Mouse (Mus musculus): ENCODE data around the gene Htra3. TPM values are rescaled to one million over a fixed set of nuclear protein-coding genes. Genes with fewer than 3 reads are reported as not detected.

Htra3 gene
- polyA plus RNA-seq, 2 experiments = 0.46 to 0.99 TPM

DNA sequence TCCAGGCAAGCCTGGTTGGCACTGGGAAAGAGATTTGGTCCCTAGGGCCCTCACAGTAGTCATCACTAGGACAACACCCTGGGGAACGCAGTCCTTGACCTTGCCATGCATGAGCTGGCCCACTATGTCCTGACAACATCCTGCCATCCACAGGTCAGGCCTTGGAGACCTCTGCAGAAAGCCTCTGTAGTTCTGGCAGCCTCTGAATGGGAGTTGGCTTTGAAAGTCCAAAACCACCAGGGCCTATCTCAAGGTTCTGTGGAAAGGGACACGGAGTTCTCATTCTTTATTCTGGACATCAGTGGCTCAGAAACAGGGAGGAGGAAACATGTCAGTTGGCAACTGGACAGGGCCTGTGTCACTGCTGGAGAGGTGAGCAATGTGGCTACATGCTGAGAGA is 43.6 kb downstream of the Htra3 start:
- H3K4me3 ChIP-seq (ENCODE audit: insufficient read depth in 1 of 2, low read depth in 2 of 2, low read length in 2 of 2) = no peak overlapping the region
- H3K4me2 ChIP-seq (ENCODE audit: low read depth) = no peak overlapping the region
- no peaks in the 10 kb centered on the region for H3K36me3 ChIP-seq (replicated peaks; ENCODE audit: control insufficient read depth, insufficient read depth, low read depth)
- 60% methylated on average over 2 of the region's 2 CpGs for WGBS (ENCODE audit: insufficient replicate concordance)
- ATAC-seq (ENCODE audit: insufficient read depth) (no peak), DNase-seq (ENCODE audit: low read depth in 3 of 3, low spot score in 3 of 3) (no peak)
- no peaks in the 10 kb centered on the region for H3K4me1 ChIP-seq (replicated peaks; ENCODE audit: control insufficient read depth in 2 of 2, insufficient read depth in 2 of 2, low read length in 1 of 2)
- no peaks in the 10 kb centered on the region for H3K9me3 ChIP-seq (ENCODE audit: control insufficient read depth, low read length)
- TF ChIP-seq EP300 (IDR thresholded peaks at IDR 0.05; ENCODE audit: low read depth) = no peak
- TF ChIP-seq CTCF (IDR thresholded peaks at IDR 0.05; ENCODE audit: low read depth) = no peak
- no peak overlapping the region for H3K27ac ChIP-seq
- no peak overlapping the region for H3K9ac ChIP-seq (replicated peaks)
- no peaks in the 10 kb centered on the region for H3K27me3 ChIP-seq (ENCODE audit: control insufficient read depth, insufficient read depth, low read length)

DNA sequence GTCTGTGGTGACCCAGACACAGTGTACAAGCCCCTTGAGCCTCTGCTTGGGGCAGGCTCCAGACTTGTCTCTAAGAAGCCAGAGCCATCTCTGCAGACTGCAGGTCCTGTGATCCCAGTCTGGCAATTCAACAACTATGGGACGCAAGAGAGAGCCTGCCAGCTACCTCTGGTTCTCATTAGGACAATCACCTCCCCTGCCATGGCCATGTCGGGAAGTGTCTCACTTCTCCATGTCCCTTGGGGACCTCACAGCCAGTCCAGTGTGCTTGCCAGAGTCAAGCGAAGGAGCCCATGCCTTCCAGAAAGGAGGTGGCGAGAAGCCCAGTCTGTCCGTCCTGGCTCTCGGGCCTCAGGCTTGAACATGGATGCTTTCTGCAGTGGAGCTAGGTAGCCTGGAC is 46.7 kb downstream of the Htra3 start:
- no peaks in the 10 kb centered on the region for H3K4me1 ChIP-seq (replicated peaks; ENCODE audit: control insufficient read depth in 2 of 2, insufficient read depth in 2 of 2, low read length in 1 of 2)

DNA sequence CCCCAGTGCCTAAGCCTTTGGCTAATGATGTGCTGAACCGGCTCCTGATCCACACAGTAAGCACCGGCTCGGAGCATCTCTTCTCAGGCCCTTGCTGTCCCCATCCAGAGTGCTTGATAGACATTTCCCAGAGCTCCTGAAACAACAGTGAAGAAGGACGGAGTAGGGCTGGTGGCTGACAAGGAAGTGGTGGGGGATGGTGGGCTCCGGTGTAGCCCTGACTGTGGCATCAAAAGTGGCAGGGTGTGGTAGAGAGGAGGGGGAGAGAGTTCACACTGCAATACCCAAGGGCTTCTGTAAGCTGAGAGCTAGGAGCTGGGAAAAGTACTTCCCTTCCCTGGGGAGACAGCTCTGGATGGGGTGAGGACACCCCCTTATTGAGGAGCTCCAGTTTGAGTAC is 47.8 kb downstream of the Htra3 start:
- ATAC-seq (ENCODE audit: insufficient read depth) (no peak), DNase-seq (ENCODE audit: low read depth in 3 of 3, low spot score in 3 of 3) (no peak)
- WGBS (ENCODE audit: insufficient replicate concordance) = 43% methylated on average over 5 of the region's 5 CpGs
- Histone ChIP-seq H3K4me2 (ENCODE audit: low read depth) (no peak overlapping the region), H3K27me3 (ENCODE audit: control insufficient read depth, insufficient read depth, low read length) (no peaks in the 10 kb centered on the region), H3K9me3 (ENCODE audit: control insufficient read depth, low read length) (no peaks in the 10 kb centered on the region), H3K4me1 (replicated peaks; ENCODE audit: control insufficient read depth in 2 of 2, insufficient read depth in 2 of 2, low read length in 1 of 2) (no peaks in the 10 kb centered on the region), H3K4me3 (ENCODE audit: insufficient read depth in 1 of 2, low read depth in 2 of 2, low read length in 2 of 2) (no peak overlapping the region), H3K36me3 (replicated peaks; ENCODE audit: control insufficient read depth, insufficient read depth, low read depth) (no peaks in the 10 kb centered on the region), H3K27ac (no peak overlapping the region), H3K9ac (replicated peaks) (no peak overlapping the region)
- TF ChIP-seq CTCF (IDR thresholded peaks at IDR 0.05; ENCODE audit: low read depth) (no peak), EP300 (IDR thresholded peaks at IDR 0.05; ENCODE audit: low read depth) (no peak)

More for the DNA sequence above, 46.7 kb downstream of the Htra3 start:
- no peak for TF ChIP-seq EP300 (IDR thresholded peaks at IDR 0.05; ENCODE audit: low read depth)
- TF ChIP-seq CTCF (IDR thresholded peaks at IDR 0.05; ENCODE audit: low read depth) = no peak
- Histone ChIP-seq H3K4me2 (ENCODE audit: low read depth) (no peak overlapping the region), H3K27ac (no peak overlapping the region), H3K9ac (replicated peaks) (no peak overlapping the region), H3K4me3 (ENCODE audit: insufficient read depth in 1 of 2, low read depth in 2 of 2, low read length in 2 of 2) (no peak overlapping the region), H3K27me3 (ENCODE audit: control insufficient read depth, insufficient read depth, low read length) (no peaks in the 10 kb centered on the region), H3K9me3 (ENCODE audit: control insufficient read depth, low read length) (no peaks in the 10 kb centered on the region), H3K36me3 (replicated peaks; ENCODE audit: control insufficient read depth, insufficient read depth, low read depth) (no peaks in the 10 kb centered on the region)
- DNase-seq (ENCODE audit: low read depth in 3 of 3, low spot score in 3 of 3) = no peak
- 61% methylated on average over 6 of the region's 6 CpGs for WGBS (ENCODE audit: insufficient replicate concordance)
- no peak for ATAC-seq (ENCODE audit: insufficient read depth)

DNA sequence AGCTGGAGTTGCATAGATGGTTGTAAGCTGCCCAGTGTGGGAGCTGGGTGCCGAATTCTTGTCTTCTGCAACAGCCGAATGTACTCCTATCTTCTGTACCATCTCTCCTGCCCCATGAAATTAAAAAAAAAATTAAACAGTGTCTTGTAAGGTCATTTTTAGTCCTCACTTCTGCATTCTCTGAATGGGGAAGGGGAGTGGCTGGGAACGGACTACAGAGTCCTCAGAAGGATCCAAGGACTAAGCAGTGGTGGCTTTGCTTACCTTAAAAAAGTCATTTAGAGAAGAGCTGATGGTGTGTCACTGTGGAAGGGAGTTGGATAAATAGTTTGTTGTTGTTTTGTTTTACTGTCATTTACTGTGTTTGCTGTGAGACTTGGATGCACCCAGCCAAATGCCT is 48.4 kb downstream of the Htra3 start:
- Histone ChIP-seq H3K4me3 (ENCODE audit: insufficient read depth in 1 of 2, low read depth in 2 of 2, low read length in 2 of 2) (no peak overlapping the region), H3K27ac (no peak overlapping the region)
- WGBS (ENCODE audit: insufficient replicate concordance) = 30% methylated on average over 3 of the region's 3 CpGs

DNA sequence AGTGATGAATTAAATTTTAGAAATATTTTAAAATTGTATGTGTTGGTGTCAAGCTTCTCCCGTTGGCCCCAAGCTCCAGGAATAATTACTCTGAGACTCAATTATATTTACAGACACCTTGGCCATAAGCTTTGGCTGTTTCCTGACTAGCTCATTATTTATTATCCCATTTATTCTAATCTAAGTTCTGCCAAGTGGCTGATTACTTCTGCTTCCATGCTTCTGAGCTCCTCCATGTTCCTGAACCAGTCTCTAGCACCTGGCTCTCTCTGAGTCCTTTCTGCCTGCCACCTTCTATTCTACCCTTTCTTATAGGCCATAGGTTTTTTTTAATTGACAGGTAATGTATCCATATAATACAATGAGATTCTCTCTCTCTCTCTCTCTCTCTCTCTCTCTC is 48.9 kb downstream of the Htra3 start:
- H3K9ac ChIP-seq (replicated peaks) = no peak overlapping the region
- 71% methylated on average over 1 of the region's 1 CpGs for WGBS (ENCODE audit: insufficient replicate concordance)
- H3K4me1 ChIP-seq (replicated peaks; ENCODE audit: control insufficient read depth in 2 of 2, insufficient read depth in 2 of 2, low read length in 1 of 2) = no peaks in the 10 kb centered on the region
- DNase-seq (ENCODE audit: low read depth in 3 of 3, low spot score in 3 of 3) (no peak), ATAC-seq (ENCODE audit: insufficient read depth) (no peak)
- no peak overlapping the region for H3K4me3 ChIP-seq (ENCODE audit: insufficient read depth in 1 of 2, low read depth in 2 of 2, low read length in 2 of 2)
- no peaks in the 10 kb centered on the region for H3K9me3 ChIP-seq (ENCODE audit: control insufficient read depth, low read length)
- H3K36me3 ChIP-seq (replicated peaks; ENCODE audit: control insufficient read depth, insufficient read depth, low read depth) = no peaks in the 10 kb centered on the region
- no peak overlapping the region for H3K27ac ChIP-seq
- no peak overlapping the region for H3K4me2 ChIP-seq (ENCODE audit: low read depth)
- no peak for TF ChIP-seq EP300 (IDR thresholded peaks at IDR 0.05; ENCODE audit: low read depth)
- no peak for TF ChIP-seq CTCF (IDR thresholded peaks at IDR 0.05; ENCODE audit: low read depth)
- H3K27me3 ChIP-seq (ENCODE audit: control insufficient read depth, insufficient read depth, low read length) = no peaks in the 10 kb centered on the region

More for the DNA sequence above, 48.4 kb downstream of the Htra3 start:
- DNase-seq (ENCODE audit: low read depth in 3 of 3, low spot score in 3 of 3) (no peak), ATAC-seq (ENCODE audit: insufficient read depth) (no peak)
- Histone ChIP-seq H3K9ac (replicated peaks) (no peak overlapping the region), H3K36me3 (replicated peaks; ENCODE audit: control insufficient read depth, insufficient read depth, low read depth) (no peaks in the 10 kb centered on the region), H3K4me2 (ENCODE audit: low read depth) (no peak overlapping the region), H3K4me1 (replicated peaks; ENCODE audit: control insufficient read depth in 2 of 2, insufficient read depth in 2 of 2, low read length in 1 of 2) (no peaks in the 10 kb centered on the region), H3K9me3 (ENCODE audit: control insufficient read depth, low read length) (no peaks in the 10 kb centered on the region), H3K27me3 (ENCODE audit: control insufficient read depth, insufficient read depth, low read length) (no peaks in the 10 kb centered on the region)
- TF ChIP-seq CTCF (IDR thresholded peaks at IDR 0.05; ENCODE audit: low read depth) = no peak

DNA sequence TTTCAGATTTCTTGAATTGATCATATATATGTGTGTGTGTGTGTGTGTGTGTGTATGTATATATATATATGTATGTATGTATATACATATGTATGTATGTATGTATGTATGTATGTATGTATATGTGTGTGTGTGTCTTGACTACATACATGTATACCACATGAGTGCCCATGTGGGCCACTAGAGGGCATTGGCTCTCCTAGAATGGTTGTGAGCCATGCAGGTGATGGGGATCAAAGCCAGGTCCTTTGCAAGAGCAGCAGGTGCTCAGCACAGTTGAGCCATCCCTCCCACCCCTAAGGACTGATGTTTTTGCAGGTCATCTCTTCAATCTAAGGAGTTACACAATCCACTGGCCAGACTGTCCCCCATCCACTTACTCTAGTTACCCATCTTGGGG is 50.2 kb downstream of the Htra3 start:
- ATAC-seq (ENCODE audit: insufficient read depth) = no peak
- Histone ChIP-seq H3K9me3 (ENCODE audit: control insufficient read depth, low read length) (no peaks in the 10 kb centered on the region), H3K9ac (replicated peaks) (no peak overlapping the region), H3K4me1 (replicated peaks; ENCODE audit: control insufficient read depth in 2 of 2, insufficient read depth in 2 of 2, low read length in 1 of 2) (no peaks in the 10 kb centered on the region), H3K27ac (no peak overlapping the region), H3K4me3 (ENCODE audit: insufficient read depth in 1 of 2, low read depth in 2 of 2, low read length in 2 of 2) (no peak overlapping the region), H3K4me2 (ENCODE audit: low read depth) (no peak overlapping the region), H3K36me3 (replicated peaks; ENCODE audit: control insufficient read depth, insufficient read depth, low read depth) (no peaks in the 10 kb centered on the region), H3K27me3 (ENCODE audit: control insufficient read depth, insufficient read depth, low read length) (no peaks in the 10 kb centered on the region)
- no peak for TF ChIP-seq EP300 (IDR thresholded peaks at IDR 0.05; ENCODE audit: low read depth)
- peak; percentile 27 for TF ChIP-seq CTCF (IDR thresholded peaks at IDR 0.05; ENCODE audit: low read depth)
- DNase-seq (ENCODE audit: low read depth in 3 of 3, low spot score in 3 of 3) = no peak

Data from liver, embryonic 14.5 days (tissue).